Mouse (Mus musculus) heart, adult 2 months (tissue): Measurements from ENCODE around the gene Zfp385a. TPM values are rescaled to one million over a fixed set of nuclear protein-coding genes. Genes with fewer than 3 reads are reported as not detected.

ENCODE experiments used
- DNase-seq, 2 experiments: peaks; one replicate each; pipeline ENCODE4 v3.0.0; 2021
- H3K27ac ChIP-seq: fragments of 200-600 bp; 2 replicates; pipeline ENCODE4 v1.8.1; 2022
- H3K27me3 ChIP-seq: fragments of 200-500 bp; 2 replicates; pipeline ENCODE4 v1.6.1; 2012; ENCODE audit warnings: mild to moderate bottlenecking, low read length, inconsistent platforms, mixed read lengths; ENCODE audit not compliant: control insufficient read depth, insufficient read depth
- H3K36me3 ChIP-seq: fragments of 200-500 bp; 2 replicates; pipeline ENCODE4 v1.6.1; 2012; ENCODE audit warnings: low read length, inconsistent platforms; ENCODE audit not compliant: control insufficient read depth, insufficient read depth
- H3K4me1 ChIP-seq: fragments of 200-500 bp; 2 replicates; pipeline ENCODE4 v1.6.1; 2011; ENCODE audit warnings: low read length; ENCODE audit not compliant: control insufficient read depth, insufficient read depth
- H3K4me3 ChIP-seq: fragments of 200-600 bp; 2 replicates; pipeline ENCODE4 v1.8.1; 2022
- H3K79me2 ChIP-seq: fragments of 200-500 bp; replicated peaks from 2 replicates; pipeline ENCODE4 v1.6.1; 2012; ENCODE audit warnings: mild to moderate bottlenecking, inconsistent platforms, low read length, moderate library complexity, mixed read lengths; ENCODE audit not compliant: control insufficient read depth, insufficient read depth
- H3K9ac ChIP-seq: fragments of 200-500 bp; 2 replicates; pipeline ENCODE4 v1.6.1; 2012; ENCODE audit warnings: low read depth, mild to moderate bottlenecking, control low read depth, inconsistent platforms, low read length, mixed read lengths
- CTCF ChIP-seq: fragments of 200-600 bp; IDR thresholded peaks from 2 replicates; pipeline ENCODE4 v1.8.1; 2022; ENCODE audit warnings: antibody characterized with exemption, mild to moderate bottlenecking, moderate library complexity
- EP300 ChIP-seq: fragments of 200-500 bp; IDR thresholded peaks from 2 replicates; pipeline ENCODE4 v1.6.1; 2011; ENCODE audit warnings: low read depth, low read length, control low read depth; ENCODE audit not compliant: insufficient read depth
- POLR2A ChIP-seq: fragments of 200-500 bp; IDR thresholded peaks from 2 replicates; pipeline ENCODE4 v1.6.1; 2011; ENCODE audit warnings: mild to moderate bottlenecking, low read depth, low read length, control low read depth; ENCODE audit not compliant: insufficient read depth
- WGBS: fragments of 180-500 bp; shearing (Covaris S2); methylation state at CpG from one replicate; pipeline ENCODE4 v1.1.7; 2018; 5-methylcytosine and 5-hydroxymethylcytosine counted together
- intact Hi-C: fragments of 180-260 bp; cut with DNase I; formaldehyde crosslinking; loops from one replicate; pipeline ENCODE4 v1.15.1; 2025
- polyA plus RNA-seq: library from polyadenylated mRNA; depleted of rRNA; stranded (reverse); fragments of >200 nt; gene quantifications from 2 replicates; pipeline ENCODE4 v1.2.3, GENCODE M21; 2012
- total RNA-seq, 2 experiments: library from RNA; stranded (reverse); gene quantifications; 2 replicates each; pipeline ENCODE4 v1.2.3; 2021

Zfp385a gene
- total and polyA plus RNA-seq, 3 experiments = 10.1 to 12.0 (median 10.4) TPM

DNA sequence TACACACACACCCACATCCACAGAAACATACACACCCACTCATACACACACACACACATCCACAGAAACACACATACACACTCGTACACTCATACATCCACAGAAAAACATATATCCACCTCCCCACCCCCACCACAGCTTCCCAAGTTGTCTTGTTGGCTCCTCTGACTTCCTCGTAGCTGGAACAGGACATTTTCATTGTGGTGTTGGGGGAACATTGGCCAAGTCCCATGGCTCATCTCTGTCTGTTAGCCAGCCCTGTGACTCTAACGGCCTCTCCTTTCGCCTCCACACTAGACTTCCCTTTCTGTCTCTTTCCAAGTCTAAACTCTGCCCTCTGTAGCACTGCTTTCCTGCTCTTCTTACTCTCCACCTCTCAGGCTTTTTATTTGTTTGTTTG lies 17.9 kb upstream of the Zfp385a start:
- H3K27me3 ChIP-seq = no peaks in the 10 kb centered on the region
- H3K27ac ChIP-seq = peak overlapping the region; percentile 84
- TF ChIP-seq CTCF (no peak), EP300 (no peak), POLR2A (no peak)
- no peaks in the 10 kb centered on the region; the same call in 1 of the 2 replicates for H3K79me2 ChIP-seq
- no peak overlapping the region for H3K4me3 ChIP-seq
- no peak overlapping the region; the same call in 1 of the 2 replicates for H3K9ac ChIP-seq
- no peak for DNase-seq
- peaks cover 37% of the 10 kb centered on the region for H3K4me1 ChIP-seq
- H3K36me3 ChIP-seq = peaks cover 23% of the 10 kb centered on the region
- intact Hi-C loops = no loop called here
- WGBS = 21% methylated on average over 4 of the region's 4 CpGs

DNA sequence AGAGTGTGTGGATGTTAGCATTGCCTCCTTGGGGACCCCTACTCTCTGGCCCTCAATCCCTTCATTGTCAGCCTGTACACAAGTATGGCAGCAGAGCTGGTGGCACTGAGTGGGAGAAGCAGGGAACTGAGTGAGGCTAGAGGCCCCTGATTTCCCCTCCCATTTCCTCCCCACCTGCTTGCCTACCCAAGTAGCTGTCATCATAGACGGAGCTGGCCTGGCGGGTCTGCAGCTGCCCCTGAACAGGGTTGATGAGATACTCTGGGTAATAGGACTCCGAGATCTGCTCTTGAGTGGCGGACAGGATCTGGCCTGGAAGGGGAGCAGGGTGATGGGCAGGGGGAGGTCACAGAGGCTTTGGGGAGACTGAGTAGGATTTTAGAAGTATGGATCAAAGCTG lies 16.2 kb upstream of the Zfp385a start:
- no peak for DNase-seq
- intact Hi-C loops = no loop called here
- no peak overlapping the region for H3K9ac ChIP-seq
- H3K27ac ChIP-seq = peak overlapping the region; percentile 93
- H3K36me3 ChIP-seq = peaks cover 18% of the 10 kb centered on the region
- peaks cover 29% of the 10 kb centered on the region for H3K4me1 ChIP-seq
- TF ChIP-seq CTCF (no peak), EP300 (no peak), POLR2A (no peak)
- H3K79me2 ChIP-seq = no peaks in the 10 kb centered on the region; the same call in 1 of the 2 replicates
- no peaks in the 10 kb centered on the region for H3K27me3 ChIP-seq
- no peak overlapping the region for H3K4me3 ChIP-seq
- WGBS = 62% methylated on average over 4 of the region's 4 CpGs

DNA sequence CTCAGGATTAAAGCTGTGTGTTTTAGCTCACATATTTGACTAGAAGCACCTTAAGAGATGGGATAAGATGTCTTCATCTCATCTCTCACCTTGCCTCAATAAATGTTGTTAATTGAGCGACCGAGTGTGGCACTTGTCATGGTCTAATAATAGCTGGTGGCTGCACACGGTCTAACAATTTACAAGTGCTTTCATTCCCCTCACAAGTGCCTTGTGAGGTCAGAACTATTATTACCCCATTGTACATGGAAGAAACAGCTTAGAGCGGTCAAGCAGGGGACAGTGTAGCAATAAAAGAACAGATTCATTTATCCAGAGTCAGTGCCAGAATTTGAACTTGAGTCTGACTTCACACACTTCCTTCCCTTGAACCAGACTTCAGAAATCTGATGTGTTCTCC lies 15.5 kb upstream of the Zfp385a start:
- Histone ChIP-seq H3K4me1 (peaks cover 26% of the 10 kb centered on the region), H3K36me3 (peaks cover 18% of the 10 kb centered on the region), H3K9ac (no peak overlapping the region), H3K4me3 (no peak overlapping the region), H3K27ac (peak overlapping the region; percentile 93), H3K79me2 (no peaks in the 10 kb centered on the region; the same call in 1 of the 2 replicates), H3K27me3 (no peaks in the 10 kb centered on the region)
- intact Hi-C loops = no loop called here
- TF ChIP-seq POLR2A (no peak), CTCF (no peak), EP300 (no peak)
- 24% methylated on average over 4 of the region's 4 CpGs for WGBS
- DNase-seq = no peak

DNA sequence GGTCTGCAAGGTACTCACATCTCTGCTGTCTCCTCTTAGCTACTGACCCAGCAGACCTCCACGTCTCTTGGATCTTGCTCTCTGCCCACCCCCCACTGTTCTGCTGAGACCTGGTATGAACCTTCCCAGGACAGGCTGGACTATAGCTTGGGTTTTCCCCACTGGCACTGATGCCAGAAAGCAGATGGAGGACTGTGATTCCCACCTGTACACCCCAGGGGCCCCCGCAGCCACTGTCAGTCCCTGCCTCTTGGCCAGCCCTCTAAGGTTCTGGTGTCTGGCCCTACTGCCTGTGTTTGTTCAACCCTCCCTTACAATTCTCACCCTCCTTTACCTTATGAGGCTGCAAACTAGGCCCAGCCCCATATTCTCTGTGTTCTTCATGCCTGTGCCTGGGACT lies 14.8 kb upstream of the Zfp385a start:
- 67% methylated on average over 2 of the region's 2 CpGs for WGBS
- peaks cover 15% of the 10 kb centered on the region for H3K36me3 ChIP-seq
- peaks cover 22% of the 10 kb centered on the region for H3K4me1 ChIP-seq
- no peaks in the 10 kb centered on the region for H3K27me3 ChIP-seq
- no peak overlapping the region for H3K4me3 ChIP-seq
- intact Hi-C loops = no loop called here
- no peak for DNase-seq
- H3K9ac ChIP-seq = no peak overlapping the region
- TF ChIP-seq CTCF (no peak), EP300 (no peak), POLR2A (no peak)
- peak overlapping the region; percentile 93 for H3K27ac ChIP-seq
- H3K79me2 ChIP-seq = no peaks in the 10 kb centered on the region; the same call in 1 of the 2 replicates

DNA sequence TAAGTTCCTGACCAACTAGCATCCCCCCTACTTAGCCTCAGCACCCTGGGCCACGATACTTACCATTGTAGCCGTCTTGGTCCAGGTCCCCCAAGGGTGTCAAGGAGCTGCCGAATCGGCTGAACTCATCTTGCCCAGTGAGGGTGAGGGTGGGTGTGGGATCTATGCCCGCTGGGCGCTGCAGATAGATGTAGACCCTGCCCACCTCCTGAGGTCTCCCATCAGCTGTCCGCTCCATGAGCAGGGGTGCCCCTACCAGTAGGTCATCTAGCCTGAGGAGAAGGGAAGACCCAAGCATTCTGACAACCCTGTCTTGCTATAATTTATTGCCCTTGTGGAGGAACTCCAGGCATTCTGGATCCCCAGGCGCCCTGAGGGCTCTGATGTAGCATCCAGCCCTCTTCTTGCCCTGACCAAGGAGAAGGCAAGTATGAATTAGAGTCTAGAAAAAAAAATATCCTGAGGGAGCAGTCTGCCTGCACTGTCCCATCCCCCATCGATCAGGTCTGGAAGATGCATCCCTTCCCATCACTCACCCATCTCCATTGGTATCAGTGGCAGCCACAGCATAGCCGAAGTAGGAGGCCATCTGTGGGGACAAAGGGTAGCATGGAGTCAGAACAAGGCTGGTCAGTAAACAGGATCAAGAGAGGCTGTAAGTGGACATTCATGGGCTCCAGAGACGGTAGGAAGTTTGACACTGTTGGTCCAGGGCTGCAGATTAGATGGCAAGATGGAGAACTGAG lies 13.8 kb upstream of the Zfp385a start:
- intact Hi-C loops = no loop called here
- no peak for DNase-seq
- 87% methylated on average over 11 of the region's 11 CpGs for WGBS
- TF ChIP-seq POLR2A (no peak), EP300 (no peak), CTCF (no peak)
- no peak overlapping the region for H3K9ac ChIP-seq
- H3K36me3 ChIP-seq = peaks cover 13% of the 10 kb centered on the region
- H3K27me3 ChIP-seq = no peaks in the 10 kb centered on the region
- H3K27ac ChIP-seq = peak overlapping the region; percentile 5; the same call in 1 of the 2 replicates
- no peak overlapping the region for H3K4me3 ChIP-seq
- H3K4me1 ChIP-seq = peaks cover 15% of the 10 kb centered on the region
- no peaks in the 10 kb centered on the region; the same call in 1 of the 2 replicates for H3K79me2 ChIP-seq

DNA sequence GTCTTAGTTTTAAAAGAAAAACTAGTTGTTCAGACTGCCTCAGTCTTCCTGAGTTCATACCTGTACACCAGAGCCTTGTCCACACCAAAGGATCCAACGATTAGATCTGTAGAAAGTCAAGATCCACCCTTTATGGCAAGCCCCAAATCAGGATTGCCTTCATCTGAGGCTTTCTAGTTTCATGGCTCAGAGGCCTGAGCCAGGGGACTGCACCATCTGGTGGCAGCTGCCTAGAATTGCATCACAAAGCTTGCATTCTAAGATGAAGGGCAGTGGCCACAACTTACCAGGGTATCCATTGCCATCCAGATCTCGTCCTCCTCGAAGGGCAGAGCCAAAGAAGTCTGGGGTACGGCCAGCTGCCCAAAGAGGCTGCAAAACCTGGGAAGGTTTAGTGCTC lies 13.0 kb upstream of the Zfp385a start:
- WGBS = 28% methylated on average over 4 of the region's 4 CpGs
- Histone ChIP-seq H3K4me3 (no peak overlapping the region), H3K27ac (peak overlapping the region; percentile 5; the same call in 1 of the 2 replicates), H3K79me2 (no peaks in the 10 kb centered on the region; the same call in 1 of the 2 replicates), H3K36me3 (peaks cover 7% of the 10 kb centered on the region), H3K9ac (no peak overlapping the region), H3K27me3 (no peaks in the 10 kb centered on the region), H3K4me1 (peaks cover 10% of the 10 kb centered on the region)
- intact Hi-C loops = no loop called here
- TF ChIP-seq EP300 (peak; percentile 84; the same call in 1 of the 2 replicates), CTCF (peak; percentile 97), POLR2A (no peak)
- peak; percentile 60 to 73 for DNase-seq
